Mouse (Mus musculus) lung, postnatal 36 days (tissue): Measurements from ENCODE around the gene Rabepk.
A peak's percentile ranks its signal among the peaks of the same experiment; 100 is the strongest.
"Not testable (repeated sequence)": the region's sequence is repeated elsewhere in the genome, so short reads cannot be mapped to it uniquely, and the experiment has no call there.

Experiments
- DNase-seq: peaks from one replicate; pipeline ENCODE4 v3.0.0; 2022; ENCODE audit warnings: mixed read lengths

Rabepk gene

GRCm38 (mm10) chr2:34803746-34804145, 4.0 kb upstream of the Rabepk start:
- no peak for DNase-seq

- peak; percentile 32 for DNase-seq
Measured at GRCm38 (mm10) chr2:34802565-34803245, 3.0 kb upstream of the Rabepk start.

- peak; percentile 99 for DNase-seq
Measured at GRCm38 (mm10) chr2:34801516-34802482, 2.1 kb upstream of the Rabepk start.

GRCm38 (mm10) chr2:34800371-34800770, 659 bp upstream of the Rabepk start:
- no peak for DNase-seq

GRCm38 (mm10) chr2:34795426-34795825, 4.3 kb downstream of the Rabepk start:
- no peak for DNase-seq

- DNase-seq, result no peak
Measured at GRCm38 (mm10) chr2:34794511-34794910, 5.2 kb downstream of the Rabepk start.

GRCm38 (mm10) chr2:34792543-34792942, 7.2 kb downstream of the Rabepk start:
- DNase-seq, result not testable (repeated sequence)

- DNase-seq, result peak; percentile 47
Measured at GRCm38 (mm10) chr2:34790282-34790681, 9.4 kb downstream of the Rabepk start.

GRCm38 (mm10) chr2:34784085-34784484, 15.6 kb downstream of the Rabepk start:
- DNase-seq, result peak; percentile 81

GRCm38 (mm10) chr2:34783064-34784020, 16.4 kb downstream of the Rabepk start:
- no peak for DNase-seq

- DNase-seq, result no peak
Measured at GRCm38 (mm10) chr2:34777237-34777868, 22.4 kb downstream of the Rabepk start.

- no peak for DNase-seq
Measured at GRCm38 (mm10) chr2:34774493-34774892, 25.2 kb downstream of the Rabepk start.

- no peak for DNase-seq
Measured at GRCm38 (mm10) chr2:34773673-34774072, 26.0 kb downstream of the Rabepk start.

- peak; percentile 58 for DNase-seq
Measured at GRCm38 (mm10) chr2:34772252-34773235, 27.2 kb downstream of the Rabepk start.

GRCm38 (mm10) chr2:34771368-34772226, 28.1 kb downstream of the Rabepk start, which contains the start of gene Hspa5:
TSS of gene Hspa5 (plus strand) at chr2:34771970.
- peak; percentile 100 for DNase-seq

GRCm38 (mm10) chr2:34770951-34771350, 28.8 kb downstream of the Rabepk start:
- DNase-seq, result no peak

GRCm38 (mm10) chr2:34770049-34770448, 29.7 kb downstream of the Rabepk start:
- no peak for DNase-seq

GRCm38 (mm10) chr2:34764801-34765200, 34.9 kb downstream of the Rabepk start:
- no peak for DNase-seq

GRCm38 (mm10) chr2:34762872-34763271, 36.8 kb downstream of the Rabepk start:
- no peak for DNase-seq

GRCm38 (mm10) chr2:34762174-34762573, 37.5 kb downstream of the Rabepk start:
- DNase-seq, result no peak
